Mouse (Mus musculus) forebrain, embryonic 16.5 days (tissue): ENCODE data around the gene Lrba. TPM values are rescaled to one million over a fixed set of nuclear protein-coding genes. Genes with fewer than 3 reads are reported as not detected.

Experiments
- ATAC-seq: fragments of 200-750 bp; cut with Nextera tagmentation; 2 replicates; pipeline ENCODE4 v1.8.0; 2017; ENCODE audit warnings: mild to moderate bottlenecking, moderate library complexity
- H3K27ac ChIP-seq: fragments of 300-500 bp; sonication (generic); 2 replicates; pipeline ENCODE4 v1.5.1; 2014; ENCODE audit warnings: low read length, control low read depth
- H3K27me3 ChIP-seq: fragments of 300-500 bp; sonication (generic); replicated peaks from 2 replicates; pipeline ENCODE4 v1.6.1; 2014; ENCODE audit warnings: low read length; ENCODE audit not compliant: control insufficient read depth, insufficient read depth
- H3K36me3 ChIP-seq: fragments of 300-500 bp; sonication (generic); 2 replicates; pipeline ENCODE4 v1.6.1; 2014; ENCODE audit not compliant: control insufficient read depth, insufficient read depth
- H3K4me1 ChIP-seq: fragments of 300-500 bp; sonication (generic); replicated peaks from 2 replicates; pipeline ENCODE4 v1.6.1; 2014; ENCODE audit warnings: low read length; ENCODE audit not compliant: control insufficient read depth, insufficient read depth
- H3K4me2 ChIP-seq: fragments of 300-500 bp; sonication (generic); 2 replicates; pipeline ENCODE4 v1.6.1; 2014; ENCODE audit warnings: mild to moderate bottlenecking, low read length, control low read depth
- H3K4me3 ChIP-seq: fragments of 300-500 bp; sonication (generic); replicated peaks from 2 replicates; pipeline ENCODE4 v1.5.1; 2014; ENCODE audit warnings: mild to moderate bottlenecking, low read length, control low read depth
- H3K9ac ChIP-seq: fragments of 300-500 bp; sonication (generic); replicated peaks from 2 replicates; pipeline ENCODE4 v1.6.1; 2014; ENCODE audit warnings: low read depth, low read length, control low read depth
- H3K9me3 ChIP-seq: fragments of 300-500 bp; sonication (generic); 2 replicates; pipeline ENCODE4 v1.6.1; 2016; ENCODE audit warnings: low read length; ENCODE audit not compliant: control insufficient read depth
- WGBS: fragments of 180-500 bp; shearing (Covaris S2); extraction: QIAGEN DNeasy Blood & Tissue Kit; methylation state at CpG from one replicate; pipeline ENCODE4 v1.1.7; 2014; 5-methylcytosine and 5-hydroxymethylcytosine counted together
- polyA plus RNA-seq: library from polyadenylated mRNA; unstranded; fragments of >200 nt; fragmentation: Nextera tagmentation; extraction: Ambion mirVana; gene quantifications from 2 replicates; pipeline ENCODE4 v1.2.1, GENCODE M21; 2015

Gene Lrba
- polyA plus RNA-seq, 1 experiment from 2014 or later = 2.3 TPM

GRCm38 (mm10) chr3:86659326-86659725 lies 434.8 kb downstream of the Lrba start:
- Histone ChIP-seq H3K9me3 (no peaks in the 10 kb centered on the region), H3K4me2 (no peak overlapping the region), H3K4me3 (no peak overlapping the region), H3K9ac (no peak overlapping the region), H3K36me3 (no peaks in the 10 kb centered on the region), H3K27me3 (no peaks in the 10 kb centered on the region), H3K27ac (no peak overlapping the region), H3K4me1 (no peaks in the 10 kb centered on the region)
- ATAC-seq = no peak
- WGBS = 79% methylated on average over 5 of the region's 5 CpGs

DNA sequence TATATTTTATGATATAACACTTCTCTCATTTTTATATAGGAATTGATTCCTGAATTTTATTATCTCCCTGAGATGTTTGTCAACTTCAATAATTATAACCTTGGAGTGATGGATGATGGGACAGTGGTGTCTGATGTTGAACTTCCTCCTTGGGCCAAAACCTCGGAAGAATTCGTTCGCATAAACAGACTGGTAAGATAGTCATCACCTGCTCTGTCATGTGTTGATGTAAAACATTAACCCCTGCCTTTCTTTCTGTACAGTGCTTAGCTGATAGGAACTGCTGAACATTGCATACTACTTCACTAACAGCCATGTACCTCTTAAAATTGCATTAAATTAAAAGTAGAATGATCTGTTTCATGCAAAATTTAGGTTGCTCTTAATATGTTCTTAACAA lies 439.9 kb downstream of the Lrba start:
- H3K4me3 ChIP-seq = no peak overlapping the region
- WGBS = 58% methylated on average over 3 of the region's 3 CpGs
- ATAC-seq = no peak
- H3K4me1 ChIP-seq = no peaks in the 10 kb centered on the region
- H3K27me3 ChIP-seq = no peaks in the 10 kb centered on the region
- no peak overlapping the region for H3K4me2 ChIP-seq
- no peaks in the 10 kb centered on the region for H3K9me3 ChIP-seq
- H3K36me3 ChIP-seq = no peaks in the 10 kb centered on the region
- H3K27ac ChIP-seq = no peak overlapping the region
- no peak overlapping the region for H3K9ac ChIP-seq

- Histone ChIP-seq H3K4me1 (no peaks in the 10 kb centered on the region), H3K27ac (no peak overlapping the region), H3K9ac (no peak overlapping the region), H3K9me3 (no peaks in the 10 kb centered on the region), H3K27me3 (no peaks in the 10 kb centered on the region), H3K4me2 (no peak overlapping the region), H3K4me3 (no peak overlapping the region), H3K36me3 (no peaks in the 10 kb centered on the region)
- no peak for ATAC-seq
- 53% methylated on average over 8 of the region's 8 CpGs for WGBS
These were observed 443.7 kb downstream of the Lrba start for GRCm38 (mm10) chr3:86668146-86668545.

DNA sequence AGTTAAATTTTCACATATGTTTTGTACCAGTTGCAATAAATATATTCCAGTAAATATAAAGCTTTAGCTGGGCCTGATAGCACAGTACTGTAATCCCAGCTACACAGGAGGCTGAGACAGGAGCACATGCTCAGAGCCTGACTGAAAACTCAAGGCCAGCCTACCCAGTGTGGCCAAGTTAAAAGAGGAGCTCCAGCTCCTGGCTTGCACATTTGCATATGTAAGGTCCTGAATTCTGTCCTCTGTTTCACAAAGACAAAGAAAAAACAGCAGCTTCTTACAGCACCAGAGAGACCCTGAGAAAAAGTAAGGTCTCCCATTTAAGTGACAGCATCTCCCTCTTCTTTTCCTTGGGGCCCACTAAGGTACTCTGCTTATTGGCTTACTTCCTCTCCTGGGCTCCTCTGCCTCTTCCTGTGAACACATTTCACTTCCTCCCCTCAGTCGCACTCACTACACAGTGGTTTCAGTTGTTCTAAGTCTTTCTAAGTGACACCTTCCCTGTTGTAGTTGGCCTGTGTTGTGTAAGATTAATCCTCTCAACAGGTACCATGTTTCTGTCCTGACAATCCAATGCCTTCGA lies 453.2 kb downstream of the Lrba start:
- ATAC-seq = no peak
- Histone ChIP-seq H3K4me2 (no peak overlapping the region), H3K36me3 (no peaks in the 10 kb centered on the region), H3K9ac (no peak overlapping the region), H3K4me1 (no peaks in the 10 kb centered on the region), H3K4me3 (no peak overlapping the region), H3K27me3 (no peaks in the 10 kb centered on the region), H3K9me3 (no peaks in the 10 kb centered on the region), H3K27ac (no peak overlapping the region)
- WGBS = 57% methylated on average over 2 of the region's 2 CpGs

- Histone ChIP-seq H3K9ac (no peak overlapping the region), H3K4me3 (no peak overlapping the region), H3K4me2 (no peak overlapping the region), H3K36me3 (no peaks in the 10 kb centered on the region), H3K4me1 (no peaks in the 10 kb centered on the region), H3K9me3 (no peaks in the 10 kb centered on the region), H3K27me3 (0 out of 2 replicates have a peak, but pooled peaks cover 2% of the 10 kb centered on the region), H3K27ac (no peak overlapping the region)
- ATAC-seq = 0 out of 2 replicates have a peak, but pooled peaks have one; percentile 47
- WGBS = 33% methylated on average over 7 of the region's 7 CpGs
These were observed 463.2 kb downstream of the Lrba start for GRCm38 (mm10) chr3:86687571-86688209.

DNA sequence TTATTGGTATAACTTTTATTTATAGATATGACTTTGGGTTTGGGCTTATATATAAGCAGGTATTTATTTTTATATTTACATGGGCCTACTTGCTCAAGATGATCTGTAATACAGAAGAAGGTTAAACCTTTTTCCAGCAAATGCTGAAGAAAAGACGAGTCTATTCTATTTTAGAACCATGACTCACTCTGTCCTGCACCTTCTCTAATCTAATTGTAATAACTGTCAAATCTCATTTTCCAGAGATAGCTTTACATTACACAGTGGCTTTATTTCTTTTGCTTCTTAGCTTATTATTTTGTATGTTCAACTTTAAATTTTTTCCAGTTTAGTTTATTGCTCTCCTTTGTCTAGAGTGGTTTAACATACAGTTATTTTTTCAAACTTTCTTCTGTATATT lies 464.0 kb downstream of the Lrba start:
- Histone ChIP-seq H3K4me2 (no peak overlapping the region), H3K4me3 (no peak overlapping the region), H3K36me3 (no peaks in the 10 kb centered on the region), H3K9me3 (no peaks in the 10 kb centered on the region), H3K4me1 (no peaks in the 10 kb centered on the region), H3K27ac (no peak overlapping the region), H3K27me3 (0 out of 2 replicates have a peak, but pooled peaks cover 2% of the 10 kb centered on the region), H3K9ac (no peak overlapping the region)
- ATAC-seq = no peak
- 69% methylated on average over 1 of the region's 1 CpGs for WGBS

- Histone ChIP-seq H3K27ac (no peak overlapping the region), H3K4me2 (no peak overlapping the region), H3K36me3 (no peaks in the 10 kb centered on the region), H3K4me3 (no peak overlapping the region), H3K9ac (no peak overlapping the region), H3K9me3 (no peaks in the 10 kb centered on the region), H3K4me1 (no peaks in the 10 kb centered on the region), H3K27me3 (0 out of 2 replicates have a peak, but pooled peaks cover 2% of the 10 kb centered on the region)
- 17% methylated on average over 7 of the region's 7 CpGs for WGBS
- ATAC-seq = no peak
These were observed 464.8 kb downstream of the Lrba start for GRCm38 (mm10) chr3:86689305-86689704.

GRCm38 (mm10) chr3:86692779-86693178 lies 468.3 kb downstream of the Lrba start:
- Histone ChIP-seq H3K4me3 (no peak overlapping the region), H3K27me3 (0 out of 2 replicates have a peak, but pooled peaks cover 2% of the 10 kb centered on the region)

DNA sequence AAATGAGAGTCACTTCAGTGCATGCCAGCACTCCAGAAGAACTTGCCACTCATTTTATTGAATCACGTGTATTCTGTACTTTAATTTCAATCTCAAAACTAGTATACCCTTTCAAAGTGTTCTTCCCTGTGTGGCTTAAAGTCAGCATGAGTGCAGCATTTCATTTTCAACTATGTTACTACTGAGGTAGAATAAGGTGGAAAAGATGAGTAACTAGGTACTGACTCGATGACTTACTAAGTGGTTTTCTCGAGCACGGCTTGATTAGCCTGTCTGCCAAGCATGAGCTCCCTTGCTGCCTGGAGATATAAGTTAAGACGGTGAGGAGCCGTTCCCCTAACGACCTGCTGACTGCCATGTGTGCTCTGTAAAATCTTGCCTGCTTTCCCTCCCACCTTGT lies 469.1 kb downstream of the Lrba start:
- Histone ChIP-seq H3K27ac (no peak overlapping the region), H3K27me3 (peaks cover 7% of the 10 kb centered on the region), H3K4me1 (no peaks in the 10 kb centered on the region), H3K9me3 (no peaks in the 10 kb centered on the region), H3K9ac (no peak overlapping the region), H3K4me2 (no peak overlapping the region), H3K36me3 (no peaks in the 10 kb centered on the region), H3K4me3 (no peak overlapping the region)
- no peak for ATAC-seq
- 63% methylated on average over 7 of the region's 7 CpGs for WGBS

More at GRCm38 (mm10) chr3:86692779-86693178, 468.3 kb downstream of the Lrba start:
- no peak for ATAC-seq
- Histone ChIP-seq H3K9me3 (no peaks in the 10 kb centered on the region), H3K36me3 (no peaks in the 10 kb centered on the region), H3K4me1 (no peaks in the 10 kb centered on the region), H3K9ac (no peak overlapping the region), H3K4me2 (no peak overlapping the region), H3K27ac (no peak overlapping the region)
